Mouse (Mus musculus): ENCODE measurements around the gene Ergic1.

- TF ChIP-seq CTCF (IDR thresholded peaks at IDR 0.05; ENCODE audit: extremely low read depth, insufficient read depth, insufficient read length, insufficient replicate concordance), result no peak
- TF ChIP-seq POLR2A (IDR thresholded peaks at IDR 0.05; ENCODE audit: low read depth, low read length), result no peak
Observed at GRCm38 (mm10) chr17:26567142-26567817, 6.0 kb downstream of the Ergic1 start.
